Mouse (Mus musculus): ENCODE data around the gene Gpbar1.
A peak's percentile ranks its signal among the peaks of the same experiment; 100 is the strongest.

Gene Gpbar1

DNA sequence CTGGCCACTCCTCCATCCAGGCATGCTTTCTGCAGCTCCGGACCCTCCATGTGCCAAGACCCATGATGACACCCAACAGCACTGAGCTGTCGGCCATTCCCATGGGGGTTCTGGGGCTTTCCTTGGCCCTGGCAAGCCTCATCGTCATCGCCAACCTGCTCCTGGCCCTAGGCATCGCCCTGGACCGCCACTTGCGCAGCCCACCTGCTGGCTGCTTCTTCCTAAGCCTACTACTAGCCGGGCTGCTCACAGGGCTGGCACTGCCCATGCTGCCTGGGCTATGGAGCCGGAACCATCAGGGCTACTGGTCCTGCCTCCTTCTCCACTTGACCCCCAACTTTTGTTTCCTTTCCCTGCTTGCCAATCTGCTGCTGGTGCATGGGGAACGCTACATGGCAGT is at the start of gene Gpbar1:
Gene Gpbar1 (plus strand): TSS at position 13 of the 400 bp plus-strand sequence.
- DNase-seq (ENCODE audit: low spot score in 2 of 2): peak in 1 of 2 experiments; percentile 62

DNA sequence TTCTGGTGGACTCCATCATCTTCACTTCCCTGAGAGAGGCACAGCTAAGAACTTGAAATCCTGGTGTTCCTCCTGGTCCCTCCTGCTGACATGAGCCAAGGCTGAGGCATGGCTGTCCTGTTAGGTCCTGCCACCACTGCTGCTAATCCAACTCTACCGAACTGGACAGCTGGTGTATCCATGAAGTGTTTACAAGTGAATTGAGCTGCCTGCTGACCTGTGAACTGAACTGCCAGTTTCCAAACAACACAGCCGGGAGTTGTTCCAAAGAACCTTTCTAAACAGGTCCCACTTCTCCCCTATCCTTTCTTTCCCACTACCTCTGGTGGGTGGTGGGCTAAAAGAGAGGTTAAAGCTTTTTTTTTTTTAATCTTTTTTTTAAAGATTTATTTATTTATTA is 48.4 kb upstream of the Gpbar1 start:
- DNase-seq (ENCODE audit: low spot score in 2 of 2): no peak

DNA sequence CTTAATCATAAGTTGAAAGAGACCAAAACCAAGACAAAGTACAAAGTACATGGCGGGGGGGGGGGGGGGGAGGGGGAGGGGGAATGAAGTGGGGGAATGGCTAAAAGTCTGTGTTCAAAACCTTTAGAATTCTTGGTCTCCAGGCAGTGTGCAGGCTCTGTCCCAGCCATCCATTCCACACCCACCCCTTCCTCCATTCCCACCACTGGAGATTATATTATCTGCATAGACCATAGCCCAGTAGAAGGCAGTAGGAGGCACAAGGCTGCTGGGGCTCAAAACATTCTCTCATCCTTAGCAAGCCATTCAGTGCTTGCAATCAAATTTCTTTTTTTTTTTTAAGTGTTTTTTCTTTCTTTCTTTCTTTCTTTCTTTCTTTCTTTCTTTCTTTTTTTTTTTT is 47.4 kb upstream of the Gpbar1 start:
- no peak for DNase-seq (ENCODE audit: low spot score in 2 of 2)

DNA sequence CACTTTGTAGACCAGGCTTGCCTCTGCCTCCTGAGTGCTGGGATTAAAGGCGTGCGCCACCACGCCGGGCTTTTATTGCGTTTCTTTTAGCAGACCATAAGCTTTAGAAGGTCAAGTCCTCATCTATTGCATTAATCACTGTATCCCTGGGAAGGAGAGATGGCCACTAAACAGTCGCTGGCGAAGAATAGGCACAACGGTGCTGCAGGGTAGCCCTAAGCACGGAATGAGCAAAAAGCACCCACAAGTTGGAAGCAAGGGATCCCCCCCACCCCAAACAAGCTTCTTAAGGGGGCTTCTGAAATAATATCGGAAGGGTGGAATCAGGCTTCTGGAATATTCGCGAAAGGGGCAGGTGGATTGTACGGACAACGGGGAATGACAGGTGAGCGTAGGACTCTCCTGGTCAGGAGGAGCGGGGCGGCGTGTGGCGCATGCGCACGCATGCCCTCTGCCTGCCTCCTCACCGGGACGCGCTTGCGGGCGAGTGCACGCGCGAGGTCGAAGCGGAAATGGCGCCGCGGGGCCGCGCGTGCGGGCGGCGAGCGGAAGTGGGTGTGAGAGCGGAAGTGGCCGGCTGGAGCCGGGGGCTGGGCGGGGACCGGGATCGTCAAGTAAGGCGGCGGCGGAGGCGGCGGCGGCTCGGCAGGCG is 42.3 kb upstream of the Gpbar1 start, which contains the start of gene Arpc2:
Gene Arpc2 (plus strand): TSS at position 147 of the 652 bp plus-strand sequence.
- peak; percentile 96 to 98 for DNase-seq (ENCODE audit: low spot score in 2 of 2)

DNA sequence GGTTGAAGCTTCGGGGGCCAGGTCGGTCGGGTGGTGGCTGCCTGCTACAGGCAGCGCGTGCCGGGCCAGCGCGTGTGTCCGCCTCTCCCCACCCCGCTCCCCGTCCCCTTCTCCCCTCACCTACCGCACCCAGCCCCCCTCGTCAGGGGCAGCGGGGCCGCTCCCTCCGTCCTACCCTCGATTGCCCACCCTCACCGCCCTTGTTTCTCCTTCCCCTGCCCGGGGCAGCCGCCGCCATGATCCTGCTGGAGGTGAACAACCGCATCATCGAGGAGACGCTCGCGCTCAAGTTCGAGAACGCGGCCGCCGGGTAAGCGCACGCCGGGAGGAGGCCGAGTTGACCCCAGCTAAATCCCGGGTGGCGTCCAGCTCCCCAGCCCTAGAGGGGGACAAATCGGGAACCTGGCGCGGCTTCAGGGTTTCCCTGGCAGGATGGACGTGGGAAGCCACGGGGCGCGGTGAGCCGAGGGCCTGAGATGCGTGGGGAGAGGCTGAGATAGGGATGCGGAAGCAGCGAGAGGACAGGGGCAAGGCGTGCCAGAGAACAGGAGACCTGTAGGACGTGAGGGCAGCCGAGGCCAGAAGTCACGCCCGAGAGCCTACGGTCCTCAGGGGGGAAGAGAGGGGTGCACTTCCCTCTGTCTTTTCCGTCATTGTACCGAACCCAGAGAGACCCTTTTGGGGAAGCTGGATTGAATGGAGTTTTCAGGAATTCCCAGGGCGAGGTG is 41.6 kb upstream of the Gpbar1 start:
- peak; percentile 65 to 83 for DNase-seq (ENCODE audit: low spot score in 2 of 2)

DNA sequence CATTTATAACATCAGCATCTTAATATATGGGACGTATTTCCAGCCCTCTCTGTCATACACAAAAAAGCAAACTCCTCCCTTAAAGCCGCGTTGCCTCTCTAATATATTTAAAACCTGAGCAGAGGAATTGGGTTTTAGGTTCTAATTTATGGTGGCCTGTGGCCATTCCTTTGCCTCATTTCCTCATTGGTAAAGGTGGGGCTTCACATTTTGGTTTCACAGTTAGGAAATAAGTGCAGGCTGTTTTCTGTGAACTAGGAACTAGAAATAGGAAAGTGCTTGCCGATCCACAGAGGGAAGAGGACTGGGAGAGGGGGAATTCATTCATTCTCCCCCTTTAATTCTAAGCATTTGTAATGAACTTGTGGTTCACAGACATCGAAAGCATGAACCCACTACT is 40.7 kb upstream of the Gpbar1 start:
- DNase-seq (ENCODE audit: low spot score in 2 of 2): no peak

DNA sequence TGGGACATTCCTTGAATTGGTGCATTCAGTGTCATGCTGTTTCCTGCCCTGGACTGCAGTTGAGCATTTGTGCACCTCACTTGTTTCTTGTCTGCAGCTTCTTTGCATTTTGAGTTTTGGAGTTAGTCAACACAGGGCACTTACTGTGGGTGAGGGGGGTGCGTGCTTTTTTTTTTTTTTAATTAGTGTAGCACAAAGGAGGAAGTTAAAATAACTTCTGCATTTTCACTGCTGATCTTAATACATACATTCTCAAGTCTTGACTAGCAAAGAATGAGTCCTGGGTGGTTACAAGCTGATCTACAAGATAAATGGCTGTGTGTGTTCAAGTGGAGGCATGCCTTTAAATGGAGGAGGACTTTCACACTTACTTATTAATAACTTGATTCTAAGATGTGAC is 40.2 kb upstream of the Gpbar1 start:
- no peak for DNase-seq (ENCODE audit: low spot score in 2 of 2)

DNA sequence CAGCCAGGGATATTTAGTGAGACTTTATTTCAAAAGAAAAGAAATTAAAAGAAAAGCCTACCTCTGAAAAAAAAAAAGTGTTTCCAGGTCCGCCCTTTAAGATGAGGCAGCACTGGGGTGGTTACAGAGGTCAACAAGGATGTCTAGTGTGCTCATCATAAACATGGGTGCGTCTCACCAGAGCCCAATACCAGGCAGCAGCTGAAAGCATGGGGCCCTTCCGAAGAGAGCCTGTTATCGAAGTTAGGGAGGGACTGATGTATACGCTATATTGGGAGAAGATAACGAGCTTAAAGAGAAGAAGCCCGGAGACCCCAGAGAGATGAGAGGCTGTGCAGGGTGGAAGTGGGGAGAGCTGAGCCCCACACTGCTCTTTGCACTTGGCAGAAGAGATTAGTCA is 39.2 kb upstream of the Gpbar1 start:
- no peak for DNase-seq (ENCODE audit: low spot score in 2 of 2)

DNA sequence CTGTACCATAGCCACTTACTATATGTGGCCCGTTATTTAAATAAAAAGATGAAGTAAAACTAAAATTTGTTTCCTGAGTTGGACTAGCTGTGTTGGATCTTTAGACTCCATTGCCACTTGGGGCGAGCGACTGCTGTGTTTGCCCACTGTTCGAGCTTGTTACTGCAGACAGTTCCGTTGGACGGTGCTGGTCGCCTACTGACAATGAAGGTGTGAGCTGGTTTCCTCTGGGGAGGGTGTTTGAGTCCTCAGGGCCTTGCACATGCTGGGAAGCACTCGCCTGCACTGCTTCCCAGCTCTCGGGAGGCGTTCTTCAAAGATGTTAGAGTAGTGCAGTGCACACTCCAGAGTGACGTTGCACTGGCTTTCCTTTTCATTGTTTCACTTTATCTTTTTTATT is 38.7 kb upstream of the Gpbar1 start:
- peak in 1 of 2 experiments; percentile 19 for DNase-seq (ENCODE audit: low spot score in 2 of 2)

DNA sequence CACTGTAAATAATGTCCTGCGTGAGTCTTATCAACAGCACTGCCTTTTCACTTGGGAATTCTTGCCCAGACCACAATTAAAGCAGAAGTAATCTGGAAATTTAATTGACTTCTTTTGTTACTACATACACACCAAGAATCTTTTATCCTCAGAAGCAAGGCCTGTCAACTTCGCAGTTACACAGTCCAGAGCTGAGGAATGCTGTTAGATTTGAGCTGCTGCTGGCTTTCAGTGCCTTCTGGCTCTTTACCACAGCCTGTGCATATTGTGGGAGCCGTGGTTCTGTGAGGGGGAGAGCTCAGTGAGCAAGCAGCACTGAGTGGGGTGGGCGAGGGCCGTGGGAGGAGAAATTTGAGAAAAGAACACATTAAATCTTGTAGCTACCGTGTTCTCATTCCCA is 38.0 kb upstream of the Gpbar1 start:
- DNase-seq (ENCODE audit: low spot score in 2 of 2): no peak

DNA sequence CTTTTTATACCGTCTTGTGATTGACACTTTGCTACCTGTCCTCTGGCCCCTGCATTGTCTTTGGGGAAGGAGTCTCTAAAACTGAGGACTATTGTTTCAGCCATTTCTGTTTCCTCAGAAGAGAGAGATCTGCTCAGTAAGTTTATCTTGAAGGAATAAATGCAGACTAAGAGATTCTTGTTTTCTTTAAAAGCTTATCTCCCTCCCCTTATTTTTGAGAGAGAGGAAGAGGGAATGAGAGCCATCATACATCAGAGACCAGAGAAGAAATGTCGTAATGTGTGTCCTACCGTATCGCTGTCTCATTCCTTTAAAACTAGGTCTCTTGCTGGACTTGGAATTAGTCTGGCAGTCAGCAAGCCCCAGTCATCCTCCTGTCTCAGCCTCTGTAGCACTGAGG is 37.5 kb upstream of the Gpbar1 start:
- DNase-seq (ENCODE audit: low spot score in 2 of 2): no peak

DNA sequence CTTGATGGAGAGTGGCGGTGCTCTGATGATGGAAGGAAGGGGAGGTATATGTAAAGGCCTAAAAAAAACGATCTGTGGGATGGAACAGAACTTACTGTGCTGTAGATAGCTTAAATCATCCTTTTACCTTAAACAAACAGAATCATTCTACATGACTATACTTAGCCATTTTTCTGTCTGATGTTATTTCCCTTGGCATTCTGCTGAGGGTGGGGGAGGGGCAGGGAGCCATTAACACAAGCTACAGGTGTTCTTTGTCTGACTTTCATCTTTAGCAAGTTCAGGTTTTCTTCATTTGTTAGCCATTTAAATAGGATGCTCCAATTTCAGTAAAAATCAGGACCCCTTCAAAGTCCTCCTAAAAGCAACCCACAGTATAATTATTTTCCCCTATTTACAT is 32.8 kb upstream of the Gpbar1 start:
- no peak for DNase-seq (ENCODE audit: low spot score in 2 of 2)

DNA sequence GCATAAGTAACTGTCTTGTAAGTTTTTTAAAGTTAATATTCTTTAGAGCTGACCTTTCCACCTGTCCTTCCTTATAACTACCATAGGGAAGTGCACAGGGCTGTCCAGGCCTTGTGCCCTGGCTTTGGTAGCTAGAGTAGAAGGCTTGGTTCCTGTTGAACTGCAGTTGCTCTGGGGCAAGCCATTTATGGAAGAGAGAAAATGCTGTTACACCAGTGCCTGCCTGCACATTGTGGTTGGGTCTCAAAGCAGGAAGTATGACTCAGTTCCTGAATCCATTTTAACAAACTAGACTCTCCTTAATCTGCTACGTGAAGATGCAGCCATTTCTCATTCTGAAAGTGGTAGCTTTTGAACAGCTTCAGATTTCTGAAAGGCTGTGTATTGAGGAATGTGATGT is 29.6 kb upstream of the Gpbar1 start:
- DNase-seq (ENCODE audit: low spot score in 2 of 2): peak; percentile 33 to 63

DNA sequence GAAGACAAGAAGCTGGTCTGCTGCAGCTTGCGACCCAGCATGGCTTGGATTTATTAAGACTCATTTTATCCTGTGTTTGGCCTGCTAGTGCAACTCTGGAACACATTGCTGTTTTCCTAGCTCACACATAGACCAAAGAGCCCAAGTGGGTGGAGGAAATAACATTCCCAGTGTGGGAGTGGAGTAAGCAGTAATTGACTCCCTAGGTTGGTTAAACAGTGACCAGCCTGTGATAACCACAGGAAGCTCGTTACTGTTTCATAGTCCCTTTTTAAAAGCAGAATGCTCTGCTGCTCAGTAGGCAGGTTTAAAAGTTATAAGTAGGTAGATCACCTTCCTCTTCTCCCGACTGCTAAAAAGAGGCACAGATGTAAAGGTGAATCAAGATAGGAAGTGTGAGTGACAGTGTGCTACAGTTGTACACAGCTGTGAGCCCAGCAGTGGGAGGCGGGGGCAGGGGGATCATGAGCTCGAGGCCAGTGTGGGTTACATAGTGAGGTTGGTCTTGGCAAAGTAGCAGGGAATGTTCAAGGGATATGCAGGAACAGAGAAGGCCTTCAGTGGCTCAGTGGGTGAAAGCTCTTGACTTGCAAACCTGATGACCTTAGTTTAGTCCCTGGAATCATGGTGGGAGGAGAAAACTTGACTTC is 28.9 kb upstream of the Gpbar1 start:
- DNase-seq (ENCODE audit: low spot score in 2 of 2): no peak

DNA sequence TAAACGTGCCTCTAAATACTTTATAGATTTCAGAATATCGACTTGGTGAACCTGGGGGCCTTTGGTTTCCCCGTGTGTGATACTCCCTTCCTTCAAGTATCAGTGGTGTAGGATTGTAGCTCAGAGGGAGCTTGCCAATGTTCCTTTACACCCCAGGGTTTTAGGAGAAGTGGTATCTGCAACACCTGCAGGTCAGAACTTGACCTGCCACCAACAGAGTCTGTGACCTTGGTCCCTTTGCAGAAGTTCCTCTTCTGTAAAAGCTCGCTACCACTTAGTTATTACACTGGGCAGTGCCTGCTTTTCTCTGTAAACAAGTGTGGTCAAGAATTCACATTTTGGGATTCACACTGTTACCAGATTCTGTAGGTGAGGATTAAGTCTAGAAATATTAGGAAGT is 28.3 kb upstream of the Gpbar1 start:
- no peak for DNase-seq (ENCODE audit: low spot score in 2 of 2)

DNA sequence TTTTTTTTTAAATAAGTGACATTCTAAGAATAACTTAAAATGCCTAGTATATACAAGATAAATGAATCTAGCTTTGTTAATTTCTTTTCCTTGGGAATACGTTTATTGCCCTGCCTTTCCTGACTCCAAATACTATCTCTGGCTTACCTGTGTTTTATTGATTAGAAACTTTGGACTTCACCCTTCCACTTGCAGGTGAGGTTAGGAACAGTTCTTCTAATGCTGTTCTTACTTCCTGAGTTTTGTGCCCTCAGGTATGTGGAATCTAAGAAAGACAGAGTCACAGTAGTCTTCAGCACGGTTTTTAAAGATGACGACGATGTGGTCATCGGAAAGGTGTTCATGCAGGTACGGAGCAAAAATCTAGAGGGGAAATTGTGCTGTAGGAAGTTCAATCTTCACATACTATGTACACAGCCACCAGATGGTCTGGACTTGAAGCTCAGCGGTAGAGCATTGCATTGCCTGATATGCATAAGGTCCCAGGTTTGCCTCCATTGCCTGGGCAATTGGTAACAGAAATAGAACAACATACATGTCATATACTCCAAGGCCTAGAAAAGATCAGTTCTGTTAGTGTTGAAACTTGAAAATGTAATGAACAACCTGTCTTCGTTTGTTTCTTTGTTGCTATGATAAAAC is 22.5 kb upstream of the Gpbar1 start:
- no peak for DNase-seq (ENCODE audit: low spot score in 2 of 2)

DNA sequence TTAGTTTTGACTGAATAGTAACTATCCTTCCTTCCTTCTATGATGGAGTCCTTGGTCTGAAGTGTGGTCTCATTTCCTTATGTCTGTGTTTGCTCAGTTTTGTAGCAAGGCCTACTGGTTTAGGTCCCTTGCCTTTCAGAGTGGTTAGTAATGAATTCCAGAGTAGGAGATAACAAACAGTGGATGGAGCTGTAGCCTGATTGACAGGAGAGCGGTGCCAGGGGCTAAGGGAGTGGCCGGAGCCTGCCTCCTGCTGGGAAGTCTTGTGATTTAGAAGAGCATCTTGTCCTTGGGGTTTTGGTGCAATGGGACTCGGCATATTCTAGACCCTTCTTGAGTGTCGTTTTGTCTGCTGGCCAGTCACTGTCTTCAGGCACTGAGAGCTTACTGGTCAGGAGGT is 21.6 kb upstream of the Gpbar1 start:
- DNase-seq (ENCODE audit: low spot score in 2 of 2): no peak

DNA sequence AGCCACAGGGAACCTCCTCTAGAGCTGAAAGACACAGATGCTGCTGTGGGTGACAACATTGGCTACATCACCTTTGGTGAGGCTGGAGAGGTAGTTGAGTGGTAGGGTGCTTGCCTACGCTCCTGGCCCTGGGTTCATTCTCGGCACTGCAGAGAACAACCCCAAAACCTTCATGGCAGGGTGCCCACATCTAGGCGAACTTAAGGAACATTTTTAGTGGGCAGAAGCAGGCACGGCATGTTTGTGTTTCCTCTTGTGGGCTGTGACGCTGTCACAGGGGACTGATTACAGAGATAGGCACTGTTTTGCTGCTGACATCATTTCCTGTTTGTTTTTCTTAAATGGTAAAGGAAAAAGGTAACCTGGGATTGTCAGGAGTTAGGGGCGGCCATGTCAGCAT is 15.8 kb upstream of the Gpbar1 start:
- DNase-seq (ENCODE audit: low spot score in 2 of 2): no peak

DNA sequence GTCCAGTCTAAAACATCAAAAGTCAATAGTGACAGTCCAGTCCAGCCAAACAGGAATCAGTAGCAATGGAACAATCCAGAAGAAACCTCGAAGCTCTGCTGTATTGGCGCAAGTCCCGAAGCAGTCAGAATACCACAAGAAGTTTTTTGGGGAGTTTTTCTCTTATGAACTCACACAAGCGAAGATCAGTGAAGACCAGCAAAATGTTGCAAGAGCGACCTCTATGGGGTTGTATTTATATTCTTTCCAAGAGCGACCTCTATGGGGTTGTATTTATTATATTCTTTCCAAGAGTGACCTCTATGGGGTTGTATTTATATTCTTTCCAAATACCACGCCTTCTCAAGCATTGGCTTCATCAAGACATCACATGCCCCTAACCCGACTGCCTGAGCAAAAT is 9.6 kb upstream of the Gpbar1 start:
- DNase-seq (ENCODE audit: low spot score in 2 of 2): no peak

DNA sequence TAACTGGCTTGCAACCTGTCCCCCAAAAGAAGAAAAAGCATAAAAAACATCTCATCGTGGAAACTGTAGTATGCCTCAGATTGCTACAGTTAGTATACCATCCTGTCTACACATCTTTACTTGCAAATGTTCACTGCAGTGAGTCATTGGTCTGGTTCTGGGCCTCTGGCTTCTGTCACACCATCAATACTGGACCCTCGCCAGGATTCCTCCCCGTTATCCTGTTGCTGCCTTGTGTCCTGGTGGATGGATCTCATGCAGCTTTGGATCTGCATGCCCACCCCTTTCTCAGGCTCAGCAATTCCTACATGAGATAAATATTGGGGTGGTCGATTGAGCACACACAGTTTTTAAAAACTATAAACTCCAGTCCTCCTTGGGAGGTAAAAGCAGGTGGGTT is 6.7 kb upstream of the Gpbar1 start:
- DNase-seq (ENCODE audit: low spot score in 2 of 2): no peak

DNA sequence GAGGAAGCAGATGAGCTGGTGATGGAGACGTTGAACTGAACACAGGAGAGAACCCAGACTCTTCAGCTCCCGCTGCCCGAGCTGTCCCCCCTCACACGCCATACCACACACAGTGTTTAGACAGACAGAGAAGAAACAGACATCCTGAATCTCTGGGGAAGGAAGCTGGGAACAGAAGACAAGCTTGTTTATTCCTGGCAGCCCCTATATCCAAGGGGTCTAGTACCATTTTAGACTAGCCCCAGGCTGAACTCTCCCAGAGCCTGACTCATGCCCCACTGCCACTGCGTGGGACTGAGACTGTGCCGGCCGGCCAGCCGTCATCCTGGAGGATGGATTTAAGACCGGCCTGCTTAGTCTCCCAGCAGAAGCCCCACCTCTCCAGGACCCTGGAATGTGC is 3.3 kb upstream of the Gpbar1 start:
- DNase-seq (ENCODE audit: low spot score in 2 of 2): no peak

DNA sequence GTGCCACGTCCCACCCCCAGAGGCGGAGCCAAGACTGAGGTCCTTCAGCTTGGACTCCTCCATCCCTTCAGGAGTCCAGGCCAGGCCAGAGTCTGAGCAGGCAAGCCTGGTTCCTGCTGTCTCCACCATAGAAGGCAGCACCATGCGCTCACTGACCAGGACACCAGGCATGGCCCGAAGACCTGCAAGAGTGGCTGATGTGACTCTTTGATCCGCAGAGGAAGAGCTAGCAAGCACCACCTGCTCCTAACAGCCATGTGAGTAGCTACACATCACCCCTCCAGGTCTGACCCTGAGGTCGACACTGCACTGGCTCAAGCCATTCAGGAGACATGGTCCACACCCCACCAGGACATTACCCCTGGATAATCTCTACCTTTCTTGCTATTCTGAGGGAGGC is 1.3 kb upstream of the Gpbar1 start:
- DNase-seq (ENCODE audit: low spot score in 2 of 2): no peak
